Mouse (Mus musculus) adrenal gland, adult 8-10 months (tissue): Measurements from ENCODE around the gene Kcnb1. TPM values are rescaled to one million over a fixed set of nuclear protein-coding genes. Genes with fewer than 3 reads are reported as not detected.

Source experiments
- DNase-seq: peaks from one replicate; pipeline ENCODE4 v3.0.0; 2022
- total RNA-seq, 4 experiments: library from RNA; stranded (reverse); gene quantifications; 2 replicates each; pipeline ENCODE4 v1.2.4; 2022

Gene Kcnb1
- total RNA-seq, 4 experiments from 2014 or later = 12.6 to 27.7 (median 18.8) TPM

- DNase-seq = no peak
These were observed 111.5 kb downstream of the Kcnb1 start for GRCm38 (mm10) chr2:167078486-167078885.

- no peak for DNase-seq
These were observed 112.6 kb downstream of the Kcnb1 start for GRCm38 (mm10) chr2:167077199-167077962.

- DNase-seq = no peak
These were observed 113.2 kb downstream of the Kcnb1 start for GRCm38 (mm10) chr2:167076759-167077158.

GRCm38 (mm10) chr2:167076352-167076751, 113.6 kb downstream of the Kcnb1 start:
- no peak for DNase-seq

GRCm38 (mm10) chr2:167074587-167074986, 115.4 kb downstream of the Kcnb1 start:
- no peak for DNase-seq

- peak; percentile 87 for DNase-seq
These were observed 118.0 kb downstream of the Kcnb1 start for GRCm38 (mm10) chr2:167071641-167072601.

GRCm38 (mm10) chr2:167071266-167071640, 118.7 kb downstream of the Kcnb1 start:
- DNase-seq = no peak

GRCm38 (mm10) chr2:167070341-167070740, 119.6 kb downstream of the Kcnb1 start:
- no peak for DNase-seq

GRCm38 (mm10) chr2:167067575-167067974, 122.4 kb downstream of the Kcnb1 start:
- no peak for DNase-seq

GRCm38 (mm10) chr2:167066528-167067516, 123.1 kb downstream of the Kcnb1 start:
- no peak for DNase-seq

- no peak for DNase-seq
These were observed 123.9 kb downstream of the Kcnb1 start for GRCm38 (mm10) chr2:167066031-167066430.

- DNase-seq = no peak
These were observed 125.2 kb downstream of the Kcnb1 start for GRCm38 (mm10) chr2:167064601-167065295.

- no peak for DNase-seq
These were observed 126.0 kb downstream of the Kcnb1 start for GRCm38 (mm10) chr2:167063906-167064496.

- peak; percentile 94 for DNase-seq
These were observed 126.7 kb downstream of the Kcnb1 start, which contains the start of gene Znfx1 for GRCm38 (mm10) chr2:167062965-167063880. TSS of gene Znfx1 (minus strand) at chr2:167063015.

GRCm38 (mm10) chr2:167062497-167062911, 127.5 kb downstream of the Kcnb1 start:
- DNase-seq = peak; percentile 94

- DNase-seq = no peak
These were observed 128.4 kb downstream of the Kcnb1 start for GRCm38 (mm10) chr2:167061381-167062034.

- DNase-seq = no peak
These were observed 129.2 kb downstream of the Kcnb1 start for GRCm38 (mm10) chr2:167060761-167061160.

GRCm38 (mm10) chr2:167060360-167060759, 129.6 kb downstream of the Kcnb1 start:
- no peak for DNase-seq

GRCm38 (mm10) chr2:167059960-167060359, 130.0 kb downstream of the Kcnb1 start:
- DNase-seq = no peak
